Mouse (Mus musculus) left cerebral cortex, adult 2 months (tissue): ENCODE measurements around the gene Rhog. TPM values are rescaled to one million over a fixed set of nuclear protein-coding genes. Genes with fewer than 3 reads are reported as not detected.
A peak's percentile ranks its signal among the peaks of the same experiment; 100 is the strongest.

Experiments used
- DNase-seq, 2 experiments: peaks; one replicate each; pipeline ENCODE4 v3.0.0; 2021 to 2022; ENCODE audit warnings: low spot score in 2 of 2, mixed read lengths in 1 of 2; ENCODE audit errors: extremely low spot score in 1 of 2
- H3K27ac ChIP-seq: fragments of 200-600 bp; 2 replicates; pipeline ENCODE4 v1.8.1; 2022
- H3K4me3 ChIP-seq: fragments of 200-600 bp; 2 replicates; pipeline ENCODE4 v1.8.1; 2022
- CTCF ChIP-seq: fragments of 200-600 bp; IDR thresholded peaks from 2 replicates; pipeline ENCODE4 v1.8.1; 2022; ENCODE audit warnings: antibody characterized with exemption, mild to moderate bottlenecking, moderate library complexity
- intact Hi-C: fragments of 180-260 bp; cut with DNase I; formaldehyde crosslinking; loops from one replicate; pipeline ENCODE4 v1.15.1; 2025
- total RNA-seq, 2 experiments: library from RNA; stranded (reverse); gene quantifications; 2 replicates each; pipeline ENCODE4 v1.2.3; 2021

Rhog gene
- total RNA-seq, 2 experiments from 2014 or later: 19.2 to 21.7 TPM

GRCm38 (mm10) chr7:102249896-102250630, 5.8 kb downstream of the Rhog start:
- DNase-seq: peak; percentile 43 to 57
- intact Hi-C loops: loop anchor here (1.0 to 2.0 kb wide), 3 partner anchors 28 to 597 kb away; partner anchors contain the start of genes Nup98 and Pgap2
- no peak for TF ChIP-seq CTCF
- Histone ChIP-seq H3K27ac (peak overlapping the region; percentile 88), H3K4me3 (peak overlapping the region; percentile 77)

GRCm38 (mm10) chr7:102249531-102249895, 6.3 kb downstream of the Rhog start:
- intact Hi-C loops: no loop called here
- peak overlapping the region; percentile 88 for H3K27ac ChIP-seq
- H3K4me3 ChIP-seq: peak overlapping the region; percentile 77
- no peak for TF ChIP-seq CTCF
- DNase-seq: no peak

GRCm38 (mm10) chr7:102248691-102249404, 7.0 kb downstream of the Rhog start:
- DNase-seq: no peak
- peak overlapping the region; percentile 88 for H3K27ac ChIP-seq
- intact Hi-C loops: no loop called here
- H3K4me3 ChIP-seq: peak overlapping the region; percentile 77
- no peak for TF ChIP-seq CTCF

- no peak for TF ChIP-seq CTCF
- no peak for DNase-seq
- H3K27ac ChIP-seq: peak overlapping the region; percentile 72
- intact Hi-C loops: no loop called here
- H3K4me3 ChIP-seq: no peak overlapping the region
Measured at GRCm38 (mm10) chr7:102246956-102247797, 8.7 kb downstream of the Rhog start.

GRCm38 (mm10) chr7:102246265-102246664, 9.6 kb downstream of the Rhog start:
- Histone ChIP-seq H3K4me3 (no peak overlapping the region), H3K27ac (peak overlapping the region; percentile 72)
- no peak for DNase-seq
- intact Hi-C loops: no loop called here
- no peak for TF ChIP-seq CTCF

- intact Hi-C loops: no loop called here
- Histone ChIP-seq H3K4me3 (no peak overlapping the region), H3K27ac (peak overlapping the region; percentile 72)
- no peak for TF ChIP-seq CTCF
- peak in 1 of 2 experiments; percentile 46 for DNase-seq
Measured at GRCm38 (mm10) chr7:102245775-102246174, 10.1 kb downstream of the Rhog start.

GRCm38 (mm10) chr7:102244782-102245535, 10.9 kb downstream of the Rhog start:
- DNase-seq: no peak
- intact Hi-C loops: no loop called here
- Histone ChIP-seq H3K27ac (peak overlapping the region; percentile 72; the same call in 1 of the 2 replicates), H3K4me3 (no peak overlapping the region)
- TF ChIP-seq CTCF: no peak

GRCm38 (mm10) chr7:102243870-102244269, 12.0 kb downstream of the Rhog start:
- TF ChIP-seq CTCF: no peak
- Histone ChIP-seq H3K4me3 (no peak overlapping the region), H3K27ac (peak overlapping the region; percentile 13; the same call in 1 of the 2 replicates)
- DNase-seq: no peak
- intact Hi-C loops: no loop called here

GRCm38 (mm10) chr7:102242917-102243316, 12.9 kb downstream of the Rhog start:
- DNase-seq: no peak
- intact Hi-C loops: no loop called here
- Histone ChIP-seq H3K4me3 (no peak overlapping the region), H3K27ac (no peak overlapping the region)
- no peak for TF ChIP-seq CTCF

GRCm38 (mm10) chr7:102242371-102242770, 13.5 kb downstream of the Rhog start:
- no peak for DNase-seq
- TF ChIP-seq CTCF: no peak
- Histone ChIP-seq H3K27ac (no peak overlapping the region; the same call in 1 of the 2 replicates), H3K4me3 (no peak overlapping the region)
- intact Hi-C loops: no loop called here

GRCm38 (mm10) chr7:102239591-102239990, 16.3 kb downstream of the Rhog start:
- intact Hi-C loops: no loop called here
- no peak overlapping the region for H3K4me3 ChIP-seq
- TF ChIP-seq CTCF: no peak
- DNase-seq: no peak
- H3K27ac ChIP-seq: no peak overlapping the region
